Mouse (Mus musculus) v-Abl transformed pro-B cells (cell line): Measurements from ENCODE around the gene 4930447C04Rik.

ENCODE experiments used
- in situ Hi-C, 2 experiments: fragments of 400-800 bp; cut with MboI; formaldehyde crosslinking; loops; one replicate each; pipeline ENCODE4 v1.15.1; 2025; ENCODE audit not compliant: unreplicated experiment in 2 of 2

Gene 4930447C04Rik

DNA sequence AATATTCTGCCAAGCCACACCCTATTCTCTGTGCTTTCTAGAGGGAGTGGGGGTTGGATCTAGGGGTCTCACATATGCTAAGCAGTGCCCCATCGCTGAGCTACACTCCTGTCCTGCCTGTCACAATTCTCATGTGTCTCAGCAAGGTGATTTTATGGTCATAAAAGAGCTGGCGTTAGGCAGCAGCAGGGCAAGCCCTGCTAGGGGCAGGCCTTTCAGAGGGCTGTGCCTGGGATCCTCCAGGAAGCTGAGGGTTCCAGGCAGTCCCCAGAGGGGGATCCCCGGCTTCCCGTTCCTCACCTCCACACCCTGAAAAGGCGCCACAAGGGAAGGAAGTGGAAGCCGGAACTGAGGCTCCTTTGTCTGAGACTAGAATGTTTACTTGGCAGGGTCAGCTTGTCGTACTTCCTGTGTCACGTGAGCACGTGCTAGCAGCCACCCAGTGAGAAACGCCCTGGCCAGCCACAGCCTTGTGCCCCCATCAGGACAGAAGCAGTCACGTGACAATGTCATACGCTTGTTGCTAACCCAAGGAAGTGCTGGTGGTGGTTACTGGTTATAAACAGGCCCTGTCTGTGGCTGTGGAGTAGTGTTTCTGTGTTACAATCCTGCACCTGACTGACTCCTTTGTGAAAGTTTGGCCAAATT is 96.5 kb downstream of the 4930447C04Rik start:
- in situ Hi-C loops: loop anchor here (5.0 to 25.0 kb wide), 9 partner anchors 77 to 757 kb away; partner anchors contain the start of genes Dhrs7 (in 1 of the 2), Jkamp (in 1 of the 2), L3hypdh (in 1 of the 2) and Pcnx4 (in 1 of the 2)

DNA sequence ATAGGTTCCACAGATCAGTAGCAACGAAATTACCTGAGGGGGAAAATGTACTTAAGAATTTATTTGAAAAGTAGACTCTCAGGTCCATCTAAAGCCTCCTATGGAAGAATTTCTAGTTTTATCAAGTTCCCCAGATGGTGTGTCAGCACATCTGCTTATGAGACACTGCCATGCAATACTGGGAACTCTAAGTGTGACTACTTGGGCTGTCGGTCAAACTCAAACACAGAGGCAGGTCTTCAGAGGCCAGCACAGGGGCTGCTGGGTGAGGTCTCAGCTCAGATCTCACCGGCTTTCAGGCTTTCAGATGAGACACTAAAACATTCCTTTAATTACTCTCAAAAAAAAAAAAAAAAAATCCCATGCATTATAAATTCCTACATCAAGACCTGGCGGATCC is 97.0 kb downstream of the 4930447C04Rik start:
- in situ Hi-C loops: loop anchor here (5.0 to 25.0 kb wide), 9 partner anchors 76 to 756 kb away; partner anchors contain the start of genes Dhrs7 (in 1 of the 2), Jkamp (in 1 of the 2), L3hypdh (in 1 of the 2) and Pcnx4 (in 1 of the 2)

DNA sequence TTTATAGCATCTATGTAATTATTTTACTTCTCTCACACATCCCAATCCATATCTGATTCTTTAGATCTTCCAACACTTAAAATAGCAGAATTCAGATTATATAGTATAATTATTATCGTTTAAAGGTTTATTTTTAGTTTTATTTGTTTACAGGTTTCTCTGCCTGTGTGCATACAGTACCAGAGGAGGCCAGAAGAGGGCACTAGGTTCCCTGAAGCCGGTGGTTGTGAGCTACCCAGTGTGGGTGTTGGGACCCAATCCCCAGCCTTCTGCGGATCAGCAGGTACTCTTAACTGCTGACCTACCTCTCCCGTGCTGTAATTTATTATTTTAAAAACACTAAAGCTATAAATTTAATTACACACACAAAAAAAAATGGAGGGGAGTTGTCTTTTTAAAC is 97.4 kb downstream of the 4930447C04Rik start:
- in situ Hi-C loops: loop anchor here (5.0 to 25.0 kb wide), 9 partner anchors 76 to 756 kb away; partner anchors contain the start of genes Dhrs7 (in 1 of the 2), Jkamp (in 1 of the 2), L3hypdh (in 1 of the 2) and Pcnx4 (in 1 of the 2)

- in situ Hi-C loops: loop anchor here (5.0 to 25.0 kb wide), 9 partner anchors 74 to 754 kb away; partner anchors contain the start of genes Dhrs7 (in 1 of the 2), Jkamp (in 1 of the 2), L3hypdh (in 1 of the 2) and Pcnx4 (in 1 of the 2)
Measured at GRCm38 (mm10) chr12:72841500-72841899, 99.1 kb downstream of the 4930447C04Rik start.

DNA sequence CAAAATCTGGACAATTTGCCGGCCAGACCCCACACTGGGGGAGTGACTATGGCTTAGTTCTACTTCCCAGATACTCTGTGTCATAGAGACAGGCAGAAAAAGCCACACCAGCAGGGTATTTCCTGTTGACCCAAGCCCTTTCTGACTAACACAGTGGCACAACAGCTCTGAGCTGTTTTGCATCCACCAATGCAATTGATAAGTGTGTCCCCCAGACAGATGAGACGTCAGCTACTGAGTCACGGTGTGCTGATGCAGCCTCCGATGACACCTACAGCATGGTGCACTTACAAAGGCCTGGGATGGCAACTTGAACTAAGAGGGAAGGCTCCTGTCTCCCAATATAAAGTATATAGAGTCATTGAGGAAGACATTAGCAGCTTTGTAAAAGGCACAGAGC is 103.3 kb downstream of the 4930447C04Rik start:
- in situ Hi-C loops: loop anchor here in 1 of 2 experiments (25.0 kb wide), 2 partner anchors 675 to 750 kb away; partner anchors contain the start of genes Jkamp and L3hypdh

DNA sequence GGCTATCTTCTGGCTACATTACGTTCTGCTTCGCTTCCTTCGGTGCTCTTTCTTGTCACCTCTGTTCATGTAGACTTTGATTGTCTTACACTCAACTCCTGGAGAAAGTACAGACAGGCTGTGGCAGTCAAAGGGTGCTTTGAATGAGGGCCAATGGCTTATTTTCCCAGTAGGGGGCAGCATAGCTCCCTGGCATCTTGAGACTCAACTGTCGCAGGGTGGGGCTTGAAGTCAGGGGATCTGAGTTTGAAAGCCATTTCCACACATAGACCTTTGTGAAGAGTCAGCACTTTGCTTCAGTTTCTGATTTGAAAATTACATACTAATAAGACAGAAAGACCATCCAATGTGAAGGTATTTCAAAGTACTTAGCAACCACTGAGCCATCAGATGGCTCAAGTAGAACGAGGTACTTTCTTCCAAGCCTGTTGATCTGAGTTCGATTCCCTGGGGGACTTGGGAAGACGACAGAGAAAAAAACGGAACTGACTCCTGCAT is 105.0 kb downstream of the 4930447C04Rik start:
- in situ Hi-C loops: loop anchor here in 1 of 2 experiments (25.0 kb wide), 2 partner anchors 677 to 748 kb away; partner anchors contain the start of genes Jkamp and L3hypdh

DNA sequence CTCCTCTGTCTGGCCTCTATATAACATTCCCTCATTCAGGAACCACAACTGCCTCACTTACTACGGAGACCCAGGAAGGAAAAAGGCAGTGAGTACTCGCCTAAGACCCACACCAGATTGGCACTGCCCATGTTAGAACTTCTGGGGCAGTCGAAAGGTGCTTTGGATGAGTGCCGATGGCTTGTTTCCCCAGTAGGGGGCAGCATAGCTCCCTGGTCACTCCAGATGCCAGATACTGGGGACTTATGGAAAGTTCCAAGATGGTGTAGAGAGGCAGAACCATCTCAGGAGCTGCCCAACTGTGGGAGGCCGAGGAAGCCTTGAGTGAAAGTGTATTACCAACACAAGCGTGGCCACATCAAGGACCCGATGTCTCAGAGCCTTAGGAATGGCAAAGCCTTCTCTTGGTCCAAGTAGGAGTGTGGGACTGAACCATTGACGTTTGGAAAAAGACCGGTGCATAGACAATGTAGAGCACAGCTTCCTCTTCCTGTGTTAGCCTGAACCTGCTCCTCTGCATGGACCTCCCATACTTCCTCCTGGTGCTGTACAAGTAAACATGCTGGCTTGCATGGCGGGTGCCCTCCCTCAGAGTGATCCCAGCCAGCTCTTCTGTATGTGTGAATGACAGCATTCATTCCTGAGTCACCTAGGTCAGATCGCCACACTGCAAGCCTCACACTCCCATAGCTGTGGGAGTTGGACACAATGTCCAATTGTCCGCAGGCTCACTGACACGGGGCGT is 105.6 kb downstream of the 4930447C04Rik start:
- in situ Hi-C loops: loop anchor here in 1 of 2 experiments (25.0 kb wide), 2 partner anchors 677 to 748 kb away; partner anchors contain the start of genes Jkamp and L3hypdh

- in situ Hi-C loops: loop anchor here in 1 of 2 experiments (25.0 kb wide), 2 partner anchors 680 to 745 kb away; partner anchors contain the start of genes Jkamp and L3hypdh
Measured at GRCm38 (mm10) chr12:72831711-72832432, 108.7 kb downstream of the 4930447C04Rik start.
